Mouse (Mus musculus) kidney, postnatal 0 days (tissue): Measurements from ENCODE around the gene Hoxc8. TPM values are rescaled to one million over a fixed set of nuclear protein-coding genes. Genes with fewer than 3 reads are reported as not detected.

Source experiments
- ATAC-seq: fragments of 200-750 bp; cut with Nextera tagmentation; replicated peaks from 2 replicates; pipeline ENCODE4 v1.8.0; 2017; ENCODE audit warnings: low read depth, moderate number of reproducible peaks, moderate TSS enrichment, moderate library complexity; ENCODE audit not compliant: low FRiP score
- DNase-seq: peaks from one replicate; pipeline ENCODE4 v3.0.0-alpha.2; 2016; ENCODE audit warnings: low spot score
- H3K27ac ChIP-seq: fragments of 300-500 bp; sonication (generic); 2 replicates; pipeline ENCODE4 v1.5.1; 2014; ENCODE audit warnings: mild to moderate bottlenecking
- H3K27me3 ChIP-seq: fragments of 300-500 bp; sonication (generic); 2 replicates; pipeline ENCODE4 v1.6.1; 2014; ENCODE audit warnings: low read length, mixed read lengths; ENCODE audit not compliant: insufficient read depth
- H3K36me3 ChIP-seq: fragments of 300-500 bp; sonication (generic); 2 replicates; pipeline ENCODE4 v1.6.1; 2014; ENCODE audit warnings: low read length, mixed read lengths; ENCODE audit not compliant: insufficient read depth
- H3K4me1 ChIP-seq: fragments of 300-500 bp; sonication (generic); replicated peaks from 2 replicates; pipeline ENCODE4 v1.6.1; 2014; ENCODE audit warnings: antibody characterized with exemption, low read length, mixed read lengths; ENCODE audit not compliant: insufficient read depth
- H3K4me2 ChIP-seq: fragments of 300-500 bp; sonication (generic); 2 replicates; pipeline ENCODE4 v1.6.1; 2014; ENCODE audit warnings: mild to moderate bottlenecking, low read length, moderate library complexity, mixed read lengths
- H3K4me3 ChIP-seq: fragments of 300-500 bp; sonication (generic); replicated peaks from 2 replicates; pipeline ENCODE4 v1.5.1; 2014; ENCODE audit warnings: low read depth, low read length
- H3K9ac ChIP-seq: fragments of 300-500 bp; sonication (generic); 2 replicates; pipeline ENCODE4 v1.6.1; 2014; ENCODE audit warnings: low read depth, low read length
- H3K9me3 ChIP-seq: fragments of 300-500 bp; sonication (generic); replicated peaks from 2 replicates; pipeline ENCODE4 v1.6.1; 2016; ENCODE audit warnings: low read length, inconsistent platforms, mixed read lengths
- CTCF ChIP-seq: IDR thresholded peaks from 2 replicates; pipeline ENCODE4 v1.5.1; 2016; ENCODE audit warnings: antibody characterized with exemption, low read depth, mild to moderate bottlenecking, moderate library complexity
- WGBS: fragments of 180-500 bp; shearing (Covaris S2); extraction: QIAGEN DNeasy Blood & Tissue Kit; methylation state at CpG from one replicate; pipeline ENCODE4 v1.1.7; 2014; 5-methylcytosine and 5-hydroxymethylcytosine counted together
- polyA plus RNA-seq: library from polyadenylated mRNA; unstranded; fragments of >200 nt; fragmentation: Nextera tagmentation; extraction: Ambion mirVana; gene quantifications from 2 replicates; pipeline ENCODE4 v1.2.1, GENCODE M21; 2015

Hoxc8 gene
- polyA plus RNA-seq, 1 experiment from 2014 or later: 5.8 TPM

- peaks cover 21% of the 10 kb centered on the region for H3K4me1 ChIP-seq
- H3K4me3 ChIP-seq: peak overlapping the region; percentile 51
- no peaks in the 10 kb centered on the region for H3K27me3 ChIP-seq
- peak overlapping the region; percentile 80 for H3K9ac ChIP-seq
- H3K27ac ChIP-seq: peak overlapping the region; percentile 88
- no peaks in the 10 kb centered on the region for H3K36me3 ChIP-seq
- peak overlapping the region; percentile 90 for H3K4me2 ChIP-seq
- H3K9me3 ChIP-seq: no peaks in the 10 kb centered on the region
- DNase-seq (no peak), ATAC-seq (no peak)
- TF ChIP-seq CTCF: no peak
- WGBS: 8% methylated on average over 34 of the region's 34 CpGs
Measured at GRCm38 (mm10) chr15:102967511-102968397, 22.7 kb upstream of the Hoxc8 start.

GRCm38 (mm10) chr15:102969296-102969695 lies 21.1 kb upstream of the Hoxc8 start:
- TF ChIP-seq CTCF: no peak
- Histone ChIP-seq H3K27me3 (no peaks in the 10 kb centered on the region), H3K4me1 (peaks cover 19% of the 10 kb centered on the region), H3K4me2 (peak overlapping the region; percentile 90), H3K27ac (no peak overlapping the region; the same call in 1 of the 2 replicates), H3K4me3 (peak overlapping the region; percentile 51), H3K9ac (peak overlapping the region; percentile 80; the same call in 1 of the 2 replicates), H3K9me3 (no peaks in the 10 kb centered on the region), H3K36me3 (no peaks in the 10 kb centered on the region)
- 32% methylated on average over 1 of the region's 1 CpGs for WGBS
- ATAC-seq (no peak), DNase-seq (no peak)

GRCm38 (mm10) chr15:102970740-102971139 lies 19.7 kb upstream of the Hoxc8 start:
- Histone ChIP-seq H3K4me3 (peak overlapping the region; percentile 51), H3K27ac (peak overlapping the region; percentile 58), H3K36me3 (no peaks in the 10 kb centered on the region), H3K4me1 (peaks cover 16% of the 10 kb centered on the region), H3K27me3 (no peaks in the 10 kb centered on the region), H3K4me2 (peak overlapping the region; percentile 90), H3K9me3 (no peaks in the 10 kb centered on the region), H3K9ac (peak overlapping the region; percentile 41)
- WGBS: 2% methylated on average over 12 of the region's 12 CpGs
- ATAC-seq (no peak), DNase-seq (peak; percentile 86)
- peak; percentile 43; the same call in 1 of the 2 replicates for TF ChIP-seq CTCF

- ATAC-seq: no peak
- Histone ChIP-seq H3K4me2 (peak overlapping the region; percentile 90), H3K9me3 (no peaks in the 10 kb centered on the region), H3K27me3 (no peaks in the 10 kb centered on the region), H3K4me1 (peaks cover 16% of the 10 kb centered on the region), H3K9ac (peak overlapping the region; percentile 67), H3K4me3 (peak overlapping the region; percentile 51), H3K27ac (peak overlapping the region; percentile 55), H3K36me3 (no peaks in the 10 kb centered on the region)
- no peak for DNase-seq
- 4% methylated on average over 21 of the region's 21 CpGs for WGBS
- no peak for TF ChIP-seq CTCF
Measured at GRCm38 (mm10) chr15:102972254-102972653, 18.2 kb upstream of the Hoxc8 start.

- Histone ChIP-seq H3K4me3 (peak overlapping the region; percentile 51), H3K36me3 (no peaks in the 10 kb centered on the region), H3K27me3 (no peaks in the 10 kb centered on the region), H3K4me2 (peak overlapping the region; percentile 90), H3K9me3 (no peaks in the 10 kb centered on the region), H3K9ac (peak overlapping the region; percentile 67), H3K27ac (peak overlapping the region; percentile 55), H3K4me1 (peaks cover 16% of the 10 kb centered on the region)
- TF ChIP-seq CTCF: no peak
- 9% methylated on average over 6 of the region's 6 CpGs for WGBS
- no peak for DNase-seq
- ATAC-seq: no peak
Measured at GRCm38 (mm10) chr15:102972753-102973152, 17.7 kb upstream of the Hoxc8 start.

- DNase-seq: no peak
- Histone ChIP-seq H3K4me1 (peaks cover 25% of the 10 kb centered on the region), H3K36me3 (no peaks in the 10 kb centered on the region), H3K9me3 (no peaks in the 10 kb centered on the region), H3K9ac (peak overlapping the region; percentile 83), H3K27me3 (no peaks in the 10 kb centered on the region), H3K4me2 (peak overlapping the region; percentile 90), H3K4me3 (peak overlapping the region; percentile 51), H3K27ac (peak overlapping the region; percentile 91)
- no peak for ATAC-seq
- WGBS: 18% methylated on average over 7 of the region's 7 CpGs
- TF ChIP-seq CTCF: no peak
Measured at GRCm38 (mm10) chr15:102975034-102975433, 15.4 kb upstream of the Hoxc8 start.
